Mouse (Mus musculus) forelimb bud, embryonic 11.5 days (tissue): Measurements from ENCODE around the gene Slc29a2.
A peak's percentile ranks its signal among the peaks of the same experiment; 100 is the strongest.

Source experiments
- DNase-seq: peaks from one replicate; pipeline ENCODE4 v3.0.0-alpha.2; 2012; ENCODE audit warnings: low read depth, low spot score

Gene Slc29a2

GRCm38 (mm10) chr19:5058801-5059771, 35.4 kb downstream of the Slc29a2 start:
- DNase-seq, result no peak

- DNase-seq, result peak; percentile 62
Measured at GRCm38 (mm10) chr19:5060365-5061330, 37.0 kb downstream of the Slc29a2 start.

- DNase-seq, result no peak
Measured at GRCm38 (mm10) chr19:5062041-5062440, 38.4 kb downstream of the Slc29a2 start.

GRCm38 (mm10) chr19:5062446-5062845, 38.8 kb downstream of the Slc29a2 start:
- no peak for DNase-seq

GRCm38 (mm10) chr19:5065104-5065503, 41.4 kb downstream of the Slc29a2 start:
- no peak for DNase-seq

- DNase-seq, result no peak
Measured at GRCm38 (mm10) chr19:5067040-5067799, 43.6 kb downstream of the Slc29a2 start.

GRCm38 (mm10) chr19:5067867-5068569, 44.4 kb downstream of the Slc29a2 start, which contains the start of gene Cd248:
Cd248 (plus strand) TSS chr19:5068078.
- peak; percentile 54 for DNase-seq

- no peak for DNase-seq
Measured at GRCm38 (mm10) chr19:5068570-5069234, 45.0 kb downstream of the Slc29a2 start.

GRCm38 (mm10) chr19:5069486-5069885, 45.8 kb downstream of the Slc29a2 start:
- DNase-seq, result no peak

GRCm38 (mm10) chr19:5069978-5070377, 46.3 kb downstream of the Slc29a2 start:
- DNase-seq, result no peak

GRCm38 (mm10) chr19:5071077-5071476, 47.4 kb downstream of the Slc29a2 start:
- no peak for DNase-seq

- peak; percentile 98 for DNase-seq
Measured at GRCm38 (mm10) chr19:5071545-5072369, 48.1 kb downstream of the Slc29a2 start.

GRCm38 (mm10) chr19:5072389-5073019, 48.8 kb downstream of the Slc29a2 start:
- DNase-seq, result peak; percentile 77

GRCm38 (mm10) chr19:5073028-5073427, 49.4 kb downstream of the Slc29a2 start:
- peak; percentile 89 for DNase-seq

- DNase-seq, result no peak
Measured at GRCm38 (mm10) chr19:5073518-5073917, 49.9 kb downstream of the Slc29a2 start.

GRCm38 (mm10) chr19:5079279-5079678, 55.6 kb downstream of the Slc29a2 start:
- DNase-seq, result no peak
